Mouse (Mus musculus) frontal cortex, postnatal 36 days (tissue): ENCODE measurements at regions not wholly inside any gene's neighbourhood (a gene's known extent, or its start where the extent isn't known, plus 50 kb on each side); places are given as distances from the start of the nearest gene placed in this dataset.

Experiments
- DNase-seq, 2 experiments: peaks; one replicate each; pipeline ENCODE4 v3.0.0; 2022; ENCODE audit warnings: low spot score in 2 of 2

- no peak for DNase-seq
Observed at GRCm38 (mm10) chr14:79929451-79929850, 54.4 kb upstream of the Olfm4 start.

- DNase-seq: no peak
Observed at GRCm38 (mm10) chr14:79927161-79927560, 56.7 kb upstream of the Olfm4 start.

- DNase-seq: peak; percentile 9 to 13
Observed at GRCm38 (mm10) chr14:79916960-79917848, 66.7 kb upstream of the Olfm4 start.

GRCm38 (mm10) chr14:79914966-79915365 is 68.9 kb upstream of the Olfm4 start:
- DNase-seq: no peak

- no peak for DNase-seq
Observed at GRCm38 (mm10) chr14:79913315-79913714, 70.6 kb upstream of the Olfm4 start.

- peak; percentile 53 to 67 for DNase-seq
Observed at GRCm38 (mm10) chr14:79912610-79913009, 71.3 kb upstream of the Olfm4 start.

- DNase-seq: no peak
Observed at GRCm38 (mm10) chr14:79907761-79908160, 76.1 kb upstream of the Olfm4 start.

GRCm38 (mm10) chr14:79905574-79905973 is 78.3 kb upstream of the Olfm4 start:
- DNase-seq: no peak

GRCm38 (mm10) chr14:79902355-79902754 is 81.5 kb upstream of the Olfm4 start:
- no peak for DNase-seq

- DNase-seq: no peak
Observed at GRCm38 (mm10) chr14:79898240-79898639, 85.6 kb upstream of the Olfm4 start.

GRCm38 (mm10) chr14:79893241-79893640 is 90.6 kb upstream of the Olfm4 start:
- no peak for DNase-seq

- no peak for DNase-seq
Observed at GRCm38 (mm10) chr14:79890682-79891081, 93.2 kb upstream of the Olfm4 start.

GRCm38 (mm10) chr14:79890280-79890679 is 93.6 kb upstream of the Olfm4 start:
- DNase-seq: no peak

- no peak for DNase-seq
Observed at GRCm38 (mm10) chr14:79883487-79883886, 100.4 kb upstream of the Olfm4 start.

GRCm38 (mm10) chr14:79881726-79882125 is 102.2 kb upstream of the Olfm4 start:
- no peak for DNase-seq

- DNase-seq: no peak
Observed at GRCm38 (mm10) chr14:79880065-79880755, 103.7 kb upstream of the Olfm4 start.

GRCm38 (mm10) chr14:79879333-79880035 is 104.4 kb upstream of the Olfm4 start:
- DNase-seq: peak in 1 of 2 experiments; percentile 8

- no peak for DNase-seq
Observed at GRCm38 (mm10) chr14:79878285-79879019, 105.4 kb upstream of the Olfm4 start.

GRCm38 (mm10) chr14:79873062-79873461 is 102.0 kb upstream of the Pcdh8 start:
- no peak for DNase-seq

GRCm38 (mm10) chr14:79872430-79872829 is 101.3 kb upstream of the Pcdh8 start:
- no peak for DNase-seq

- DNase-seq: no peak
Observed at GRCm38 (mm10) chr14:79869325-79869724, 98.2 kb upstream of the Pcdh8 start.

GRCm38 (mm10) chr14:79856245-79856644 is 85.1 kb upstream of the Pcdh8 start:
- DNase-seq: no peak
